Mouse (Mus musculus): Measurements from ENCODE around the gene Slc35f2. TPM values are rescaled to one million over a fixed set of nuclear protein-coding genes. Genes with fewer than 3 reads are reported as not detected.

Slc35f2 gene
- 15.3 and 19.9 TPM in 2 replicates for total RNA-seq (2017)

GRCm38 (mm10) chr9:53771344-53772021, at the start of gene Slc35f2:
TSS of gene Slc35f2 (plus strand) at chr9:53771538.
- peak; percentile 78 to 82 for ATAC-seq (replicated peaks in 1 of 2; ENCODE audit: insufficient read depth in 1 of 2, low FRiP score in 2 of 2, low TSS enrichment in 1 of 2, low read depth in 1 of 2, poor library complexity in 2 of 2, severe bottlenecking in 2 of 2)

- no peak for ATAC-seq (replicated peaks in 1 of 2; ENCODE audit: insufficient read depth in 1 of 2, low FRiP score in 2 of 2, low TSS enrichment in 1 of 2, low read depth in 1 of 2, poor library complexity in 2 of 2, severe bottlenecking in 2 of 2)
Measured at GRCm38 (mm10) chr9:53740829-53741404, 30.4 kb upstream of the Slc35f2 start.

- no peak for ATAC-seq (replicated peaks in 1 of 2; ENCODE audit: insufficient read depth in 1 of 2, low FRiP score in 2 of 2, low TSS enrichment in 1 of 2, low read depth in 1 of 2, poor library complexity in 2 of 2, severe bottlenecking in 2 of 2)
Measured at GRCm38 (mm10) chr9:53750411-53750810, 20.9 kb upstream of the Slc35f2 start.

- 0 out of 4 replicates have a peak, but pooled peaks of 1 of the 2 experiments have one; percentile 27 for ATAC-seq (replicated peaks in 1 of 2; ENCODE audit: insufficient read depth in 1 of 2, low FRiP score in 2 of 2, low TSS enrichment in 1 of 2, low read depth in 1 of 2, poor library complexity in 2 of 2, severe bottlenecking in 2 of 2)
Measured at GRCm38 (mm10) chr9:53750899-53751298, 20.4 kb upstream of the Slc35f2 start.

- ATAC-seq (replicated peaks in 1 of 2; ENCODE audit: insufficient read depth in 1 of 2, low FRiP score in 2 of 2, low TSS enrichment in 1 of 2, low read depth in 1 of 2, poor library complexity in 2 of 2, severe bottlenecking in 2 of 2): no peak
Measured at GRCm38 (mm10) chr9:53754801-53755200, 16.5 kb upstream of the Slc35f2 start.

GRCm38 (mm10) chr9:53758142-53758541, 13.2 kb upstream of the Slc35f2 start:
- peak in 1 of 2 experiments; percentile 80; a peak in 3 of 4 replicates for ATAC-seq (replicated peaks in 1 of 2; ENCODE audit: insufficient read depth in 1 of 2, low FRiP score in 2 of 2, low TSS enrichment in 1 of 2, low read depth in 1 of 2, poor library complexity in 2 of 2, severe bottlenecking in 2 of 2)

GRCm38 (mm10) chr9:53764697-53765096, 6.6 kb upstream of the Slc35f2 start:
- ATAC-seq (replicated peaks in 1 of 2; ENCODE audit: insufficient read depth in 1 of 2, low FRiP score in 2 of 2, low TSS enrichment in 1 of 2, low read depth in 1 of 2, poor library complexity in 2 of 2, severe bottlenecking in 2 of 2): peak; percentile 56; a peak in 3 of 4 replicates

GRCm38 (mm10) chr9:53768486-53768885, 2.9 kb upstream of the Slc35f2 start:
- ATAC-seq (replicated peaks in 1 of 2; ENCODE audit: insufficient read depth in 1 of 2, low FRiP score in 2 of 2, low TSS enrichment in 1 of 2, low read depth in 1 of 2, poor library complexity in 2 of 2, severe bottlenecking in 2 of 2): no peak

GRCm38 (mm10) chr9:53770771-53771343, 481 bp upstream of the Slc35f2 start:
- no peak for ATAC-seq (replicated peaks in 1 of 2; ENCODE audit: insufficient read depth in 1 of 2, low FRiP score in 2 of 2, low TSS enrichment in 1 of 2, low read depth in 1 of 2, poor library complexity in 2 of 2, severe bottlenecking in 2 of 2)

- ATAC-seq (replicated peaks in 1 of 2; ENCODE audit: insufficient read depth in 1 of 2, low FRiP score in 2 of 2, low TSS enrichment in 1 of 2, low read depth in 1 of 2, poor library complexity in 2 of 2, severe bottlenecking in 2 of 2): peak in 1 of 2 experiments; percentile 29; a peak in 1 of 4 replicates
Measured at GRCm38 (mm10) chr9:53772121-53772561, 803 bp downstream of the Slc35f2 start.

GRCm38 (mm10) chr9:53775511-53775910, 4.2 kb downstream of the Slc35f2 start:
- no peak for ATAC-seq (replicated peaks in 1 of 2; ENCODE audit: insufficient read depth in 1 of 2, low FRiP score in 2 of 2, low TSS enrichment in 1 of 2, low read depth in 1 of 2, poor library complexity in 2 of 2, severe bottlenecking in 2 of 2)

GRCm38 (mm10) chr9:53786561-53787407, 15.4 kb downstream of the Slc35f2 start:
- ATAC-seq (replicated peaks in 1 of 2; ENCODE audit: insufficient read depth in 1 of 2, low FRiP score in 2 of 2, low TSS enrichment in 1 of 2, low read depth in 1 of 2, poor library complexity in 2 of 2, severe bottlenecking in 2 of 2): peak; percentile 87 to 88

- no peak for ATAC-seq (replicated peaks in 1 of 2; ENCODE audit: insufficient read depth in 1 of 2, low FRiP score in 2 of 2, low TSS enrichment in 1 of 2, low read depth in 1 of 2, poor library complexity in 2 of 2, severe bottlenecking in 2 of 2)
Measured at GRCm38 (mm10) chr9:53793830-53794330, 22.5 kb downstream of the Slc35f2 start.

GRCm38 (mm10) chr9:53794490-53794889, 23.2 kb downstream of the Slc35f2 start:
- ATAC-seq (replicated peaks in 1 of 2; ENCODE audit: insufficient read depth in 1 of 2, low FRiP score in 2 of 2, low TSS enrichment in 1 of 2, low read depth in 1 of 2, poor library complexity in 2 of 2, severe bottlenecking in 2 of 2): no peak

GRCm38 (mm10) chr9:53795351-53795750, 24.0 kb downstream of the Slc35f2 start:
- ATAC-seq (replicated peaks in 1 of 2; ENCODE audit: insufficient read depth in 1 of 2, low FRiP score in 2 of 2, low TSS enrichment in 1 of 2, low read depth in 1 of 2, poor library complexity in 2 of 2, severe bottlenecking in 2 of 2): no peak

- ATAC-seq (replicated peaks in 1 of 2; ENCODE audit: insufficient read depth in 1 of 2, low FRiP score in 2 of 2, low TSS enrichment in 1 of 2, low read depth in 1 of 2, poor library complexity in 2 of 2, severe bottlenecking in 2 of 2): no peak
Measured at GRCm38 (mm10) chr9:53796386-53796785, 25.0 kb downstream of the Slc35f2 start.

GRCm38 (mm10) chr9:53797141-53797540, 25.8 kb downstream of the Slc35f2 start:
- no peak for ATAC-seq (replicated peaks in 1 of 2; ENCODE audit: insufficient read depth in 1 of 2, low FRiP score in 2 of 2, low TSS enrichment in 1 of 2, low read depth in 1 of 2, poor library complexity in 2 of 2, severe bottlenecking in 2 of 2)

Measured in hematopoietic stem cell, adult 5-6 weeks (primary cell).